19 mouse cellular contexts compared by ENCODE assay signal in the genomic region with DNA sequence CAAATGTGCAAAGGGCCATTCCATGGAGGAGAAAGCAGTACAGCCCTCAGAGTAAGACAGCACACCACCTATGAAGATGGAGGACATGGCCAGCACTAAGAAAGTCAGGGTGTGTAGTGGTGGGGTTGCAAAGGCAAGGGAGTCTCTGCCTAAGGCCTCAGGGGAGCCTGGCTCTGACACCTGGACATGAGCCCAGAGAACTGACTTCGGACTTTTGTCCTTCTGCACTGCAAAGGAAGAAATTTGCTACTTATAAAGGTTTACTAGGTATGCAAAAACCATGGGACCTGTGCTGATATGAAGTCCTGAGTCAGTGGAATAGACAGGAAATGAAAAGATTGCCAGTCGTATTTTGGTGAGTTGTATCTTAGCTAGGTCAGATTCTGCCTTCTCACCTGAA. TPM values are rescaled to one million over a fixed set of nuclear protein-coding genes. Genes with fewer than 3 reads are reported as not detected.
"Had no signal": no experiment of that assay in that cellular context is flagged by ENCODE, and none has a peak within 500 bp of the region (broad histone marks: within the 10 kb centered on the region; RNA-seq: fewer than 3 reads in every experiment).

No protein-coding gene starts in this region.

- H3K4me2 ChIP-seq: lung, embryonic 15.5 days; midbrain, embryonic 11.5 days; midbrain, embryonic 13.5 days; midbrain, embryonic 15.5 days; neural tube, embryonic 12.5 days; stomach, embryonic 15.5 days had no signal

- H3K27me3 ChIP-seq: lung, embryonic 15.5 days; midbrain, embryonic 13.5 days; midbrain, embryonic 15.5 days; neural tube, embryonic 12.5 days; stomach, embryonic 15.5 days had no signal

- H3K9me3 ChIP-seq: lung, embryonic 15.5 days; megakaryocyte, embryonic 14.5 days; midbrain, embryonic 13.5 days; midbrain, embryonic 15.5 days; neural tube, embryonic 12.5 days; stomach, embryonic 15.5 days had no signal

- H3K4me1 ChIP-seq: lung, embryonic 15.5 days; midbrain, embryonic 13.5 days; midbrain, embryonic 15.5 days; neural tube, embryonic 12.5 days; stomach, embryonic 15.5 days had no signal

- ATAC-seq: lung, postnatal 0 days; midbrain, embryonic 13.5 days; midbrain, embryonic 15.5 days had no signal

- H3K27ac ChIP-seq: lung, embryonic 15.5 days; macrophage; midbrain, embryonic 13.5 days; midbrain, embryonic 15.5 days; neural tube, embryonic 12.5 days; stomach, embryonic 15.5 days; stomach, postnatal 0 days had no signal

- H3K36me3 ChIP-seq: lung, embryonic 15.5 days; midbrain, embryonic 13.5 days; midbrain, embryonic 15.5 days; neural tube, embryonic 12.5 days; stomach, embryonic 15.5 days had no signal

- DNase-seq: lung, postnatal 14 days; lung, postnatal 36 days; right cerebral cortex, postnatal 14 days; thymus, adult 2 months; thymus, postnatal 25 days; thymus, postnatal 4 days had no signal

- H3K4me3 ChIP-seq: lung, embryonic 15.5 days; megakaryocyte, embryonic 14.5 days; midbrain, embryonic 13.5 days; midbrain, embryonic 15.5 days; neural tube, embryonic 12.5 days; stomach, embryonic 15.5 days had no signal

- H3K9ac ChIP-seq: lung, embryonic 15.5 days; midbrain, embryonic 13.5 days; midbrain, embryonic 15.5 days; neural tube, embryonic 12.5 days; stomach, embryonic 15.5 days had no signal

RNA-seq across cellular contexts. Expression of a gene that starts 28.1 kb away (rescaled TPM):
- total RNA-seq: megakaryocyte progenitor cell, adult 5-6 weeks; monocyte, adult 5-6 weeks; neutrophil, adult 5-6 weeks had no signal
- polyA plus RNA-seq: macrophage had no signal
